Mouse (Mus musculus) left cerebral cortex, postnatal 25 days (tissue): Measurements from ENCODE around the gene Fryl. TPM values are rescaled to one million over a fixed set of nuclear protein-coding genes. Genes with fewer than 3 reads are reported as not detected.
A peak's percentile ranks its signal among the peaks of the same experiment; 100 is the strongest.

Experiments used
- DNase-seq, 2 experiments: peaks; one replicate each; pipeline ENCODE4 v3.0.0; 2022; ENCODE audit warnings: low spot score in 2 of 2, mixed read lengths in 1 of 2
- intact Hi-C: fragments of 180-260 bp; cut with DNase I; formaldehyde crosslinking; loops from one replicate; pipeline ENCODE4 v1.15.1; 2025
- total RNA-seq, 2 experiments: library from RNA; stranded (reverse); gene quantifications; 2 replicates each; pipeline ENCODE4 v1.2.3; 2021

The Fryl gene
- total RNA-seq, 2 experiments from 2014 or later = 45.8 to 56.7 TPM

GRCm38 (mm10) chr5:73228291-73229049 lies 27.9 kb downstream of the Fryl start:
- intact Hi-C loops = no loop called here
- DNase-seq = no peak

- peak in 1 of 2 experiments; percentile 50 for DNase-seq
- intact Hi-C loops = no loop called here
Observed at GRCm38 (mm10) chr5:73227518-73228101, 28.8 kb downstream of the Fryl start.

- intact Hi-C loops = no loop called here
Observed at GRCm38 (mm10) chr5:73223065-73223464, 33.4 kb downstream of the Fryl start.

GRCm38 (mm10) chr5:73222397-73222796 lies 34.0 kb downstream of the Fryl start:
- intact Hi-C loops = no loop called here
- DNase-seq = no peak

More at GRCm38 (mm10) chr5:73223065-73223464, 33.4 kb downstream of the Fryl start:
- no peak for DNase-seq

- intact Hi-C loops = no loop called here
- DNase-seq = no peak
Observed at GRCm38 (mm10) chr5:73221826-73222225, 34.6 kb downstream of the Fryl start.

- DNase-seq = no peak
- intact Hi-C loops = no loop called here
Observed at GRCm38 (mm10) chr5:73219716-73220115, 36.7 kb downstream of the Fryl start.

GRCm38 (mm10) chr5:73218065-73218464 lies 38.4 kb downstream of the Fryl start:
- no peak for DNase-seq
- intact Hi-C loops = no loop called here

GRCm38 (mm10) chr5:73217116-73217515 lies 39.3 kb downstream of the Fryl start:
- intact Hi-C loops = no loop called here
- no peak for DNase-seq

GRCm38 (mm10) chr5:73216014-73216413 lies 40.4 kb downstream of the Fryl start:
- no peak for DNase-seq
- intact Hi-C loops = no loop called here

GRCm38 (mm10) chr5:73212446-73212845 lies 44.0 kb downstream of the Fryl start:
- no peak for DNase-seq
- intact Hi-C loops = no loop called here

GRCm38 (mm10) chr5:73211961-73212360 lies 44.5 kb downstream of the Fryl start:
- DNase-seq = no peak
- intact Hi-C loops = no loop called here

GRCm38 (mm10) chr5:73210971-73211315 lies 45.5 kb downstream of the Fryl start:
- DNase-seq = no peak
- intact Hi-C loops = no loop called here

- intact Hi-C loops = no loop called here
- DNase-seq = no peak
Observed at GRCm38 (mm10) chr5:73210127-73210970, 46.1 kb downstream of the Fryl start.

- no peak for DNase-seq
- intact Hi-C loops = no loop called here
Observed at GRCm38 (mm10) chr5:73209201-73210096, 47.0 kb downstream of the Fryl start.

GRCm38 (mm10) chr5:73208645-73209044 lies 47.8 kb downstream of the Fryl start:
- no peak for DNase-seq
- intact Hi-C loops = no loop called here

GRCm38 (mm10) chr5:73206722-73207121 lies 49.7 kb downstream of the Fryl start:
- no peak for DNase-seq
- intact Hi-C loops = no loop called here

- DNase-seq = no peak
- intact Hi-C loops = no loop called here
Observed at GRCm38 (mm10) chr5:73205996-73206629, 50.3 kb downstream of the Fryl start.

- intact Hi-C loops = no loop called here
- DNase-seq = no peak
Observed at GRCm38 (mm10) chr5:73205050-73205449, 51.4 kb downstream of the Fryl start.

- intact Hi-C loops = no loop called here
- DNase-seq = no peak
Observed at GRCm38 (mm10) chr5:73202498-73202897, 53.9 kb downstream of the Fryl start.
